Mouse (Mus musculus): ENCODE data around the gene Nsmce1. TPM values are rescaled to one million over a fixed set of nuclear protein-coding genes. Genes with fewer than 3 reads are reported as not detected.

Gene Nsmce1
- polyA plus RNA-seq, 1 experiment from 2014 or later = 128 TPM

GRCm38 (mm10) chr7:125482886-125483285 is 8.5 kb downstream of the Nsmce1 start:
- Histone ChIP-seq H3K9me3 (ENCODE audit: control insufficient read depth, low read length) (no peaks in the 10 kb centered on the region), H3K4me2 (no peak overlapping the region), H3K27me3 (ENCODE audit: control insufficient read depth, insufficient read depth, low read length) (no peaks in the 10 kb centered on the region), H3K36me3 (ENCODE audit: control insufficient read depth, insufficient read depth, low read length) (no peaks in the 10 kb centered on the region; the same call in none of the 2 replicates), H3K9ac (ENCODE audit: low read length) (no peak overlapping the region), H3K4me1 (ENCODE audit: control insufficient read depth, insufficient read depth, low read length) (no peaks in the 10 kb centered on the region), H3K4me3 (ENCODE audit: low read depth, low read length) (no peak overlapping the region), H3K27ac (ENCODE audit: low read depth, low read length) (no peak overlapping the region)
- no peak for DNase-seq (ENCODE audit: low spot score, missing footprints)
- 61% methylated on average over 2 of the region's 2 CpGs for WGBS
- ATAC-seq (ENCODE audit: low FRiP score) = no peak

- WGBS = 91% methylated on average over 3 of the region's 3 CpGs
Measured at GRCm38 (mm10) chr7:125482339-125482738, 9.1 kb downstream of the Nsmce1 start.

GRCm38 (mm10) chr7:125480518-125480917 is 10.9 kb downstream of the Nsmce1 start:
- Histone ChIP-seq H3K27ac (ENCODE audit: low read depth, low read length) (no peak overlapping the region), H3K4me1 (ENCODE audit: control insufficient read depth, insufficient read depth, low read length) (no peaks in the 10 kb centered on the region), H3K4me3 (ENCODE audit: low read depth, low read length) (no peak overlapping the region), H3K27me3 (ENCODE audit: control insufficient read depth, insufficient read depth, low read length) (no peaks in the 10 kb centered on the region), H3K9me3 (ENCODE audit: control insufficient read depth, low read length) (no peaks in the 10 kb centered on the region), H3K9ac (ENCODE audit: low read length) (no peak overlapping the region), H3K4me2 (no peak overlapping the region), H3K36me3 (ENCODE audit: control insufficient read depth, insufficient read depth, low read length) (no peaks in the 10 kb centered on the region; the same call in none of the 2 replicates)
- ATAC-seq (ENCODE audit: low FRiP score) = no peak
- DNase-seq (ENCODE audit: low spot score, missing footprints) = no peak
- WGBS = 93% methylated on average over 4 of the region's 4 CpGs

More at GRCm38 (mm10) chr7:125482339-125482738, 9.1 kb downstream of the Nsmce1 start:
- Histone ChIP-seq H3K9ac (ENCODE audit: low read length) (no peak overlapping the region), H3K27me3 (ENCODE audit: control insufficient read depth, insufficient read depth, low read length) (no peaks in the 10 kb centered on the region), H3K27ac (ENCODE audit: low read depth, low read length) (no peak overlapping the region), H3K36me3 (ENCODE audit: control insufficient read depth, insufficient read depth, low read length) (no peaks in the 10 kb centered on the region; the same call in none of the 2 replicates), H3K4me2 (no peak overlapping the region), H3K9me3 (ENCODE audit: control insufficient read depth, low read length) (no peaks in the 10 kb centered on the region), H3K4me3 (ENCODE audit: low read depth, low read length) (no peak overlapping the region), H3K4me1 (ENCODE audit: control insufficient read depth, insufficient read depth, low read length) (no peaks in the 10 kb centered on the region)
- ATAC-seq (ENCODE audit: low FRiP score) = no peak
- no peak for DNase-seq (ENCODE audit: low spot score, missing footprints)

DNA sequence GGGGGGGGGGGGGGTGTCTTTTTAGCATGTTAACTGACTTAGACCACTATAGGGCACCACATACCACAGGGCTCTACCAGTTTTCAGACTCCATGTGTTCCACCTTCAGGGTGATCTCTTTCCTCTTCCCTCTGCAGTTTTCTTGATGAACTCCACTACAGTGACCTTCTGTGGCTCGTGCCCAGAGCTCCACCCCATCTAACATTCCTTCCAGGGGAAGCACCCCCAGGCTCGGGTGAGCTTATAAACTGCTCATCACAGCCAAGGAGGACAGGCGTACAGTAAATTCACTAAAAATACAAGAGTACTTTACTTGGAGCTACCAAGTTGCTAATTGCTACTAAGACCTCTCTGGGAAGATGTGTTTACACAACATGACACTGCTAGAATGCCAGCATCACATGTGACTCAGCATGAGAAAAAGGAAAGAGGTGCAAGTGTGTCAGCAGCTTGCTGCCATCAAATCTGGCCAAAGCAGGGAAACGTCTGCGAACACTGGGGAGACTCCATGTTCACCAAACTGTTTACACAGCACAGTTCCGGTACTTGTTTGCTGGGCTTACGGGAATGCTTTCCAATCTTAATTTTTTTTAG is 12.9 kb downstream of the Nsmce1 start:
- Histone ChIP-seq H3K4me3 (ENCODE audit: low read depth, low read length) (no peak overlapping the region), H3K4me2 (no peak overlapping the region), H3K9me3 (ENCODE audit: control insufficient read depth, low read length) (no peaks in the 10 kb centered on the region), H3K4me1 (ENCODE audit: control insufficient read depth, insufficient read depth, low read length) (no peaks in the 10 kb centered on the region), H3K27ac (ENCODE audit: low read depth, low read length) (no peak overlapping the region), H3K36me3 (ENCODE audit: control insufficient read depth, insufficient read depth, low read length) (no peaks in the 10 kb centered on the region; the same call in none of the 2 replicates), H3K27me3 (ENCODE audit: control insufficient read depth, insufficient read depth, low read length) (no peaks in the 10 kb centered on the region), H3K9ac (ENCODE audit: low read length) (no peak overlapping the region)
- WGBS = 81% methylated on average over 7 of the region's 7 CpGs
- DNase-seq (ENCODE audit: low spot score, missing footprints) (no peak), ATAC-seq (ENCODE audit: low FRiP score) (no peak)

GRCm38 (mm10) chr7:125475601-125476251 is 15.7 kb downstream of the Nsmce1 start:
- DNase-seq (ENCODE audit: low spot score, missing footprints) (no peak), ATAC-seq (ENCODE audit: low FRiP score) (no peak)
- Histone ChIP-seq H3K4me3 (ENCODE audit: low read depth, low read length) (no peak overlapping the region), H3K9ac (ENCODE audit: low read length) (no peak overlapping the region), H3K9me3 (ENCODE audit: control insufficient read depth, low read length) (no peaks in the 10 kb centered on the region), H3K4me2 (no peak overlapping the region), H3K27ac (ENCODE audit: low read depth, low read length) (no peak overlapping the region), H3K36me3 (ENCODE audit: control insufficient read depth, insufficient read depth, low read length) (no peaks in the 10 kb centered on the region; the same call in none of the 2 replicates), H3K4me1 (ENCODE audit: control insufficient read depth, insufficient read depth, low read length) (no peaks in the 10 kb centered on the region), H3K27me3 (ENCODE audit: control insufficient read depth, insufficient read depth, low read length) (no peaks in the 10 kb centered on the region)
- 64% methylated on average over 11 of the region's 11 CpGs for WGBS

- DNase-seq (ENCODE audit: low spot score, missing footprints) (no peak), ATAC-seq (ENCODE audit: low FRiP score) (no peak)
- H3K9me3 ChIP-seq (ENCODE audit: control insufficient read depth, low read length) = no peaks in the 10 kb centered on the region
- H3K27ac ChIP-seq (ENCODE audit: low read depth, low read length) = no peak overlapping the region
- no peaks in the 10 kb centered on the region for H3K4me1 ChIP-seq (ENCODE audit: control insufficient read depth, insufficient read depth, low read length)
- H3K4me2 ChIP-seq = no peak overlapping the region
- H3K27me3 ChIP-seq (ENCODE audit: control insufficient read depth, insufficient read depth, low read length) = no peaks in the 10 kb centered on the region
- H3K36me3 ChIP-seq (ENCODE audit: control insufficient read depth, insufficient read depth, low read length) = no peaks in the 10 kb centered on the region; the same call in none of the 2 replicates
- H3K9ac ChIP-seq (ENCODE audit: low read length) = no peak overlapping the region
- no peak overlapping the region for H3K4me3 ChIP-seq (ENCODE audit: low read depth, low read length)
- 76% methylated on average over 4 of the region's 4 CpGs for WGBS
Measured at GRCm38 (mm10) chr7:125474535-125474934, 16.9 kb downstream of the Nsmce1 start.

- Histone ChIP-seq H3K27me3 (ENCODE audit: control insufficient read depth, insufficient read depth, low read length) (no peaks in the 10 kb centered on the region), H3K4me1 (ENCODE audit: control insufficient read depth, insufficient read depth, low read length) (no peaks in the 10 kb centered on the region), H3K27ac (ENCODE audit: low read depth, low read length) (0 out of 2 replicates have a peak overlapping the region, but pooled peaks have one; percentile 5), H3K4me2 (no peak overlapping the region), H3K4me3 (ENCODE audit: low read depth, low read length) (no peak overlapping the region), H3K9ac (ENCODE audit: low read length) (peak overlapping the region; percentile 3; the same call in 1 of the 2 replicates), H3K9me3 (ENCODE audit: control insufficient read depth, low read length) (no peaks in the 10 kb centered on the region), H3K36me3 (ENCODE audit: control insufficient read depth, insufficient read depth, low read length) (peaks cover 5% of the 10 kb centered on the region)
- peak; percentile 81 for ATAC-seq (ENCODE audit: low FRiP score)
- peak; percentile 98 for DNase-seq (ENCODE audit: low spot score, missing footprints)
- 37% methylated on average over 13 of the region's 13 CpGs for WGBS
Measured at GRCm38 (mm10) chr7:125471991-125472741, 19.2 kb downstream of the Nsmce1 start.

- WGBS = 87% methylated on average over 4 of the region's 4 CpGs
- DNase-seq (ENCODE audit: low spot score, missing footprints) (no peak), ATAC-seq (ENCODE audit: low FRiP score) (no peak)
- H3K4me3 ChIP-seq (ENCODE audit: low read depth, low read length) = no peak overlapping the region
- H3K27me3 ChIP-seq (ENCODE audit: control insufficient read depth, insufficient read depth, low read length) = no peaks in the 10 kb centered on the region
- peaks cover 7% of the 10 kb centered on the region for H3K36me3 ChIP-seq (ENCODE audit: control insufficient read depth, insufficient read depth, low read length)
- no peaks in the 10 kb centered on the region for H3K9me3 ChIP-seq (ENCODE audit: control insufficient read depth, low read length)
- no peaks in the 10 kb centered on the region for H3K4me1 ChIP-seq (ENCODE audit: control insufficient read depth, insufficient read depth, low read length)
- no peak overlapping the region for H3K9ac ChIP-seq (ENCODE audit: low read length)
- H3K27ac ChIP-seq (ENCODE audit: low read depth, low read length) = no peak overlapping the region
- H3K4me2 ChIP-seq = no peak overlapping the region
Measured at GRCm38 (mm10) chr7:125470901-125471300, 20.5 kb downstream of the Nsmce1 start.

GRCm38 (mm10) chr7:125469937-125470336 is 21.5 kb downstream of the Nsmce1 start:
- H3K4me1 ChIP-seq (ENCODE audit: control insufficient read depth, insufficient read depth, low read length) = no peaks in the 10 kb centered on the region
- H3K27ac ChIP-seq (ENCODE audit: low read depth, low read length) = no peak overlapping the region
- no peak overlapping the region for H3K4me2 ChIP-seq
- peak; percentile 94 for DNase-seq (ENCODE audit: low spot score, missing footprints)
- WGBS = 28% methylated on average over 5 of the region's 5 CpGs
- no peaks in the 10 kb centered on the region for H3K9me3 ChIP-seq (ENCODE audit: control insufficient read depth, low read length)
- H3K27me3 ChIP-seq (ENCODE audit: control insufficient read depth, insufficient read depth, low read length) = no peaks in the 10 kb centered on the region
- peak; percentile 52 for ATAC-seq (ENCODE audit: low FRiP score)
- peaks cover 14% of the 10 kb centered on the region for H3K36me3 ChIP-seq (ENCODE audit: control insufficient read depth, insufficient read depth, low read length)
- H3K4me3 ChIP-seq (ENCODE audit: low read depth, low read length) = no peak overlapping the region
- no peak overlapping the region for H3K9ac ChIP-seq (ENCODE audit: low read length)
